Mouse (Mus musculus) brain, embryonic 14.5 days (tissue): ENCODE data around the gene Rnf123.
"Not testable (repeated sequence)": the region's sequence is repeated elsewhere in the genome, so short reads cannot be mapped to it uniquely, and the experiment has no call there.

Experiments used
- CTCF ChIP-seq: fragments of 200-500 bp; IDR thresholded peaks from 2 replicates; pipeline ENCODE4 v1.5.1; 2012; ENCODE audit warnings: inconsistent platforms, mild to moderate bottlenecking, moderate library complexity, borderline replicate concordance; ENCODE audit not compliant: insufficient read depth, insufficient read length; ENCODE audit errors: extremely low read depth
- POLR2A ChIP-seq: fragments of 200-500 bp; IDR thresholded peaks from 2 replicates; pipeline ENCODE4 v1.6.1; 2012; ENCODE audit warnings: mild to moderate bottlenecking, inconsistent platforms, borderline replicate concordance; ENCODE audit not compliant: poor library complexity, insufficient read depth, insufficient read length, severe bottlenecking; ENCODE audit errors: extremely low read depth

DNA sequence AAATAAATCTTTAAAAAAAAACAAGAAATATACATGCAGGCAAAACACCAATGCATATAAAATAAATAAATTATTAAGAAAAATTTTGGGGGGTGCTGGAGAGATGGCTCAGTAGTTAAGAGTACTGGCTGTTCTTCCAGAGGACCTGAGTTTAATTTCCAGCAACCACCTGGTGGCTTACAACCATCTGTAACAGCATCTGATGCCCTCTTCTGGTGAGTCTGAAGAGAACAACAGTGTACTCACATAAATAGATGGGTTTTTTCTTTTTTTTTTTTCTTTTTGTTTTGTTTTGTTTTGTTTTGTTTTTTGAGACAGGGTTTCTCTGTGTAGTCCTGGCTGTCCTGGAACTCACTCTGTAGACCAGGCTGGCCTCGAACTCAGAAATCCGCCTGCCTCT, 69.6 kb downstream of the Rnf123 start:
- not testable (repeated sequence) for TF ChIP-seq POLR2A, CTCF
